Mouse (Mus musculus): ENCODE data around the gene Ddah1. TPM values are rescaled to one million over a fixed set of nuclear protein-coding genes. Genes with fewer than 3 reads are reported as not detected.
A peak's percentile ranks its signal among the peaks of the same experiment; 100 is the strongest.

Ddah1 gene
- polyA plus RNA-seq, 1 experiment from 2014 or later = 55.0 TPM

DNA sequence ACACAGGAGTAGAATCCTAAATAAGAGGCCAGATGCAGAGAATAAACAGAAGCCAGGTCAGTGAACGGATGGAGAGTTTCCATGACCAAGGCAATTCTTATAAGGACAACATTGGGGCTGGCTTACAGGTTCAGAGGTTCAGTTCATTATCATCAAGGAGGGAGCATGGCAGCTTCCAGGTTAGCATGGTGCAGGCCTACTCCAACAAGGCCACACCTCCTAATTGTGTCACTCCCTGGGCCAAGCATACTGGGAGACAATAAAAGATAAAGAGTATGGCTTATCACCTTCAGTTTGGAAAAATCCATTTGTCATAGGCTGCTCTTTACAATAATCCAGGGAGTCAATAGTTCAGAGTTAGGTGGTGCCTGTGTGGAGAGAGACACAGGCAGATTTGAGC lies 9.8 kb upstream of the Ddah1 start:
- 0 out of 2 replicates have a peak, but pooled peaks cover under 1% of the 10 kb centered on the region for H3K4me1 ChIP-seq
- WGBS = 71% methylated on average over 1 of the region's 1 CpGs
- H3K36me3 ChIP-seq = no peaks in the 10 kb centered on the region
- H3K9me3 ChIP-seq = no peaks in the 10 kb centered on the region
- DNase-seq (ENCODE audit: low spot score) = no peak
- H3K27ac ChIP-seq = no peak overlapping the region
- no peaks in the 10 kb centered on the region for H3K27me3 ChIP-seq (ENCODE audit: insufficient read depth, poor library complexity, severe bottlenecking)
- no peak overlapping the region for H3K4me3 ChIP-seq

GRCm38 (mm10) chr3:145756457-145756856 lies 2.0 kb upstream of the Ddah1 start:
- Histone ChIP-seq H3K9me3 (no peaks in the 10 kb centered on the region), H3K4me3 (no peak overlapping the region), H3K4me1 (peaks cover 28% of the 10 kb centered on the region), H3K27me3 (ENCODE audit: insufficient read depth, poor library complexity, severe bottlenecking) (peaks cover 21% of the 10 kb centered on the region), H3K36me3 (no peaks in the 10 kb centered on the region), H3K27ac (no peak overlapping the region)
- 56% methylated on average over 8 of the region's 8 CpGs for WGBS
- no peak for DNase-seq (ENCODE audit: low spot score)

DNA sequence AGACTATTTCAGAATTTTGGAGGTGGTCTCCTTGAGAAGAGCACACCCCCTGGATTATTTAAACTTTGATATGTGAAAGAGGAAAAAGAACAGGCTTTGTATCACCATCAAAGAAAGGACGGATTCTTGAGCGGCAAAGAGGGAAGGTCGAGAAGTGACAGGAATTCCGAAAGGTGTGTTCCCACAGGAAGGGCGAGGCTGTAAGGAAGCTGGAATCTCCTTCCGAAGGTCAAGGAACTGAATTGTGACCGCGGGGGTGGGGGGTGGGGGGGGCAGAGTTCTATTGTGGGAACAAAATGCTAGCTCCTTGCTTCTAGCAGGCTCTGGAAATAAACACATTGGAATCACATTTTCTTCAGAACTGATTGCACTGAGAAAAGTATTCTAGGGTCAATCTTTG lies 1.3 kb upstream of the Ddah1 start:
- Histone ChIP-seq H3K4me1 (peaks cover 34% of the 10 kb centered on the region), H3K36me3 (no peaks in the 10 kb centered on the region), H3K9me3 (no peaks in the 10 kb centered on the region), H3K27me3 (ENCODE audit: insufficient read depth, poor library complexity, severe bottlenecking) (peaks cover 23% of the 10 kb centered on the region), H3K4me3 (no peak overlapping the region), H3K27ac (no peak overlapping the region)
- DNase-seq (ENCODE audit: low spot score) = no peak
- 50% methylated on average over 8 of the region's 8 CpGs for WGBS

- Histone ChIP-seq H3K27me3 (ENCODE audit: insufficient read depth, poor library complexity, severe bottlenecking) (peaks cover 23% of the 10 kb centered on the region), H3K4me3 (peak overlapping the region; percentile 83), H3K9me3 (no peaks in the 10 kb centered on the region), H3K4me1 (peaks cover 34% of the 10 kb centered on the region), H3K36me3 (no peaks in the 10 kb centered on the region), H3K27ac (0 out of 2 replicates have a peak overlapping the region, but pooled peaks have one; percentile 97)
- WGBS = 18% methylated on average over 4 of the region's 4 CpGs
- DNase-seq (ENCODE audit: low spot score) = no peak
Observed at GRCm38 (mm10) chr3:145757844-145758243, 631 bp upstream of the Ddah1 start.

DNA sequence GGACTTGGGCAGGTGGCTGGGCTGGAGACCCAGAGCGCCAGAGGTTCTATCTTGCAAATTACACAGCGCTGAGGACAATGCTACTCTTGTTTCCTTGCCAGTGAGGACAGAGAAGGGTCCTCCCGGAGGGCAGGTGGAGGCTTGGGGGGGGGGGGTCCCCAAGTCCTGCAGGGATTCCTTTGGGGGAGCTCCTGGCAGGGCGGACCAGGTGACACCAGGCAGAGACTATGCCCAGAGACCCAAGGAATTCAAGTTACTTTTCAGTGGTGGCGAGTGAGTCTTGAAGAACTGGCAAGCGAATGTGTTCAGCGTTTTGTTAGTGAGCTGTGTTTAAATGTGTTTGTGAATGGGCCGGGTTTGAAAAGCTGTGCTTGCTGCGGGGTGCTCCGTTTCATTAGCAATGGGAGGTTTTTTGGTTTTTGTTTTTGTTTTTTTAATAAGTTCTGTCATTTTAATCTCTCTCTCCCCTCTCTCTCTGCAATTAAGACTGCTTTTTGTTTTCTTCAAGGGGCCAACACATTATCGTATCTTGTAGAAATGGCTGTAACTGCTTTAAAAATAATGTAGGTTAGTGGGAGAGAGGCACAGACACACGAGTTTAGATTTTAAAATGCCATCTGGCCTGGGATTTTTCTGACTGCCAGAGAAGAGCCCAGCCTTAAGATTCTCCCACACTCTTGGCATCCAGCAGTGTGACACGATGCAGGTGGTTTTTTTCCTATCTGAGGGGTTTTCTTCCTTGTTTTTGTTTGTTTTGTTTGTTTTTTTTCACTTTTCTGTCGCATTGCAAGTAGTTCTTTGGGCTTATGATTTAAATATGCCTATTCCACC lies 1.1 kb downstream of the Ddah1 start:
- WGBS = 13% methylated on average over 14 of the region's 14 CpGs

DNA sequence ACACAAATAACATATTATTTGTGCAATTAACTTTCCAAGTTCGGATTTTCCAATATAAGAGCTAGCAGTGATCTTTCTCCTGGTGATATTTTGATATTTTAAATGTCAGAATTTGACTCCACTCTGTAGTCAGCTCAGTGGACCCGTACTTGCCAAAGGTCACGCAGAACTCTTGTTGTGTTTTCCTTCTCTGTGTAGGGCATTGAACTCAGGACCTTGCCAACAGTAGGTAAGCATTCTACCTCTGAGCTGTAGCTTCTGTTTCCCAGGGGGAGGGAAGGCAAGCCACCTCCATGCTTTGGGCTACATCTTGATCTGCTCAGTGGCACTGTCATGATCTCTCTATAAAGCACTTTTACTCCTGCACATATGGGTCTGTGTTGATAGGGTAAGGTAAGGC lies 2.1 kb downstream of the Ddah1 start:
- no peaks in the 10 kb centered on the region for H3K9me3 ChIP-seq
- peaks cover 31% of the 10 kb centered on the region for H3K4me1 ChIP-seq
- DNase-seq (ENCODE audit: low spot score) = no peak
- no peak overlapping the region for H3K4me3 ChIP-seq
- no peaks in the 10 kb centered on the region for H3K36me3 ChIP-seq
- H3K27me3 ChIP-seq (ENCODE audit: insufficient read depth, poor library complexity, severe bottlenecking) = peaks cover 23% of the 10 kb centered on the region
- 95% methylated on average over 3 of the region's 3 CpGs for WGBS
- H3K27ac ChIP-seq = no peak overlapping the region

More for the DNA sequence above, 1.1 kb downstream of the Ddah1 start:
- no peak for DNase-seq (ENCODE audit: low spot score)
- H3K36me3 ChIP-seq = no peaks in the 10 kb centered on the region
- H3K4me3 ChIP-seq = peak overlapping the region; percentile 83
- peaks cover 31% of the 10 kb centered on the region for H3K4me1 ChIP-seq
- peaks cover 23% of the 10 kb centered on the region for H3K27me3 ChIP-seq (ENCODE audit: insufficient read depth, poor library complexity, severe bottlenecking)
- peak overlapping the region; percentile 97 for H3K27ac ChIP-seq
- H3K9me3 ChIP-seq = no peaks in the 10 kb centered on the region

GRCm38 (mm10) chr3:145761501-145762170 lies 3.2 kb downstream of the Ddah1 start:
- peaks cover 23% of the 10 kb centered on the region for H3K27me3 ChIP-seq (ENCODE audit: insufficient read depth, poor library complexity, severe bottlenecking)
- H3K4me3 ChIP-seq = no peak overlapping the region
- no peak overlapping the region for H3K27ac ChIP-seq
- 81% methylated on average over 3 of the region's 3 CpGs for WGBS
- no peak for DNase-seq (ENCODE audit: low spot score)
- H3K9me3 ChIP-seq = no peaks in the 10 kb centered on the region
- no peaks in the 10 kb centered on the region for H3K36me3 ChIP-seq
- peaks cover 31% of the 10 kb centered on the region for H3K4me1 ChIP-seq

GRCm38 (mm10) chr3:145762957-145763641 lies 4.6 kb downstream of the Ddah1 start:
- peaks cover 21% of the 10 kb centered on the region for H3K4me1 ChIP-seq
- peaks cover 10% of the 10 kb centered on the region for H3K27me3 ChIP-seq (ENCODE audit: insufficient read depth, poor library complexity, severe bottlenecking)
- no peak for DNase-seq (ENCODE audit: low spot score)
- no peaks in the 10 kb centered on the region for H3K36me3 ChIP-seq
- 86% methylated on average over 4 of the region's 4 CpGs for WGBS
- no peaks in the 10 kb centered on the region for H3K9me3 ChIP-seq
- H3K4me3 ChIP-seq = no peak overlapping the region
- no peak overlapping the region for H3K27ac ChIP-seq

GRCm38 (mm10) chr3:145763642-145763972 lies 5.1 kb downstream of the Ddah1 start:
- Histone ChIP-seq H3K27me3 (ENCODE audit: insufficient read depth, poor library complexity, severe bottlenecking) (peaks cover 9% of the 10 kb centered on the region), H3K27ac (no peak overlapping the region), H3K4me3 (no peak overlapping the region), H3K9me3 (no peaks in the 10 kb centered on the region), H3K36me3 (no peaks in the 10 kb centered on the region), H3K4me1 (peaks cover 15% of the 10 kb centered on the region)
- no peak for DNase-seq (ENCODE audit: low spot score)
- WGBS = 90% methylated on average over 3 of the region's 3 CpGs

DNA sequence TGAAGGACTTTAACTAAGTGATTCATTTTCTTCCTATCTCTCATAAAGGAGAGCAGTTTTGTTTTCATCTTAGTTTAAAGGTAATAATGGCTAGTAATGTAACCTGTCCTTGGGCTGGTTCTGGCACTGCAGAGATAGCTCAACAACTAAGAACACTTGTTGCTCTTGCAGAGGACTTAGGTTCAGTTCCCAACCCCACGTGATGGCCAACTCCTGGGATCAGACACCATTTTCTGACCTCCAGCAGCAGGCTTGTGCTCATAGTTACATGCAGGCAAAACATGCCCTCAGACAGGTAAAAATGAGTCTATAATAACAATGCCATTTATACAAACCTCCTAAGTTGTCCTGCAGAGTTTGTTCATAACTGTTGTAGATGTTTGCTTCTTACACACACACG lies 5.9 kb downstream of the Ddah1 start:
- Histone ChIP-seq H3K36me3 (no peaks in the 10 kb centered on the region), H3K27me3 (ENCODE audit: insufficient read depth, poor library complexity, severe bottlenecking) (peaks cover 9% of the 10 kb centered on the region), H3K9me3 (no peaks in the 10 kb centered on the region), H3K4me3 (no peak overlapping the region), H3K27ac (no peak overlapping the region), H3K4me1 (peaks cover 12% of the 10 kb centered on the region)
- DNase-seq (ENCODE audit: low spot score) = no peak
- WGBS = 88% methylated on average over 2 of the region's 2 CpGs

DNA sequence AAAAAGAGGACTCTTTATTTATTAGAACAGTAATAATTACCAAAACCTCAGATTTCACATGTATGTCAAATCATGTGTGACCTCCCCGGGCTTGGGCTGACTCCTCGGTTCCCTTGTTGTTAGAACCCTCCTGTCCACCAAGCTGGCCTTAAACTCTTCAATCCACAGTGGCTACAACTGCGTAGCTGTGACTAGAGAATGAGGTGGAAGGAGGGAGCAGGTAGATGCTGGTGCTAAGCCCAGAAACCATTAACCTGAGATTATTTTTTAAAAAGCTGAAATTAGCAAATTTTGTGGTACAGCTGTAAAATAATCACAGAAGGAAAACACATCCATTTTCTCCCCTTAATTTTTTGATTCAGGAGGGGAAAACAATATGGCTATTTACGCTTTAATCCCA lies 10.0 kb downstream of the Ddah1 start:
- Histone ChIP-seq H3K27ac (no peak overlapping the region), H3K27me3 (ENCODE audit: insufficient read depth, poor library complexity, severe bottlenecking) (no peaks in the 10 kb centered on the region), H3K9me3 (no peaks in the 10 kb centered on the region), H3K4me3 (no peak overlapping the region), H3K4me1 (peaks cover 11% of the 10 kb centered on the region), H3K36me3 (no peaks in the 10 kb centered on the region)
- no peak for DNase-seq (ENCODE audit: low spot score)
- WGBS = 92% methylated on average over 4 of the region's 4 CpGs

GRCm38 (mm10) chr3:145773384-145773783 lies 14.9 kb downstream of the Ddah1 start:
- Histone ChIP-seq H3K4me1 (peaks cover 15% of the 10 kb centered on the region), H3K9me3 (no peaks in the 10 kb centered on the region), H3K4me3 (no peak overlapping the region), H3K27ac (no peak overlapping the region), H3K36me3 (no peaks in the 10 kb centered on the region), H3K27me3 (ENCODE audit: insufficient read depth, poor library complexity, severe bottlenecking) (no peaks in the 10 kb centered on the region)
- no peak for DNase-seq (ENCODE audit: low spot score)
- WGBS = 77% methylated on average over 9 of the region's 9 CpGs

DNA sequence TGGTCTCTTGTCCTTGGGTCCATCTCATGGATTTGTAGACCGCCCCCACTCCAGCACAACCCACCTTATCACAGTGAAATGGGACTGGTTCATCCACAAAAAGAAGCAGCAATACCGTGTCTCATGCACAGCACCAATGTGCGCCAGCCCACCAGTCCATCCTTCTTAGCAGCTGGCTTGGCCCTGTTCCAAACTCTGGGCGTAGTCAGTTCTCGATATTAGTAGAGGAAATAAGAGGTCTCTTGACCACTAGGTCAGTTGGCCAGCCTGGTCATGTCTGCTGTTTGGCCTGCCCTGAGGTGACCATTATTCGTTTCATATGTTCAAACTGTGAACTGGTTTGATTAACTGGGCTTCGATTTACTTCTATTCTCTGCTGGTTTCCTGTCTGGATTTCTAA lies 15.9 kb downstream of the Ddah1 start:
- 92% methylated on average over 7 of the region's 7 CpGs for WGBS
- no peak overlapping the region for H3K27ac ChIP-seq
- DNase-seq (ENCODE audit: low spot score) = no peak
- no peaks in the 10 kb centered on the region for H3K36me3 ChIP-seq
- peaks cover 16% of the 10 kb centered on the region for H3K4me1 ChIP-seq
- H3K4me3 ChIP-seq = no peak overlapping the region
- no peaks in the 10 kb centered on the region for H3K9me3 ChIP-seq
- H3K27me3 ChIP-seq (ENCODE audit: insufficient read depth, poor library complexity, severe bottlenecking) = no peaks in the 10 kb centered on the region
